Mouse (Mus musculus) layer of hippocampus, adult 9-10 months (tissue): ENCODE data around the gene Alg6.
A peak's percentile ranks its signal among the peaks of the same experiment; 100 is the strongest.

Experiments
- DNase-seq: peaks from one replicate; pipeline ENCODE4 v3.0.0; 2022; ENCODE audit warnings: low spot score

The Alg6 gene

DNA sequence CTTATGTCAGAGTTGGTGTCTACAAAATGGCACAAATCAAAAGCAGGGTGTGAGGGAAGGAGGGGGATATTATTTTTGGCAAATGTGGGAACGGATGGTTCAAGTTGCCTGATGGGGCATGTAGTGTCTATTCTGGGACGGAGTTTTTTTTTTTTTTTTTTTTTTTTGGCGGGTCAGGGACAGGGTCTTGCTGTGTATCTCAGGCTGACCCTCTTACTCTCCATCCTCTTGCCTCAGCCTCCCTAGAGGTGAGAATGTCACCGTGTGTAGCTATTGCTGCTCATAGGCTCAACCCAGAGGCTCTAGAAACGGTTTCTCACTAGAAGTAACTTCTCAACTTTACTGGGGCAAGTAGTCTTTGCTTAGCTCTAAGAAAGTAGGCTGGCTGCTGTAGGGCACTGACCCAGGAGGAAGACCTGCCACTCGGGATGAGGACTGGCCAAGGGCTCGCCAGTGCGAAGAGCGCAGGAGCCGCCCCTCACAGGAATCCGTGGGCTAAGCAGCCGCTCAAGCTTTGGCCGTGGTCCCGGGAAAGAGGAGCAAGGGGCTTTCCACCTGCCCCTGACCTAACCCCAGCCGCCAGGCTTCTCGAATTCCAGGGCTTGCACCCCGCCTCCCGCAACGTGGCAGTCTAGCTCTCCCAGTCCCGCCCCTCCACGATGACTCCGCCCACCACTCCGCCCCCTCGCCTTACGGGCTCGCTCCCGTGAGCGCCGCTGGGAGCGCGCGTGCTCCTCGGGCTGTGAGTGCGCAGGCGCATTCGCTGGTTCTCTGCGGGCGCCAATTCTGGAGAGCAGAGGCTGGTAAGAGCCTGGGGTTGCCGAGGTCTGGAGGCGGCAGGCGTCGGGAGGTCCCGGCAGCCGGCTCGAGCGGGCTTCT lies at the start of gene Alg6:
Gene Alg6, plus strand, starts transcription at position 761 of the 879 bp plus-strand sequence.
- DNase-seq, result peak; percentile 89

DNA sequence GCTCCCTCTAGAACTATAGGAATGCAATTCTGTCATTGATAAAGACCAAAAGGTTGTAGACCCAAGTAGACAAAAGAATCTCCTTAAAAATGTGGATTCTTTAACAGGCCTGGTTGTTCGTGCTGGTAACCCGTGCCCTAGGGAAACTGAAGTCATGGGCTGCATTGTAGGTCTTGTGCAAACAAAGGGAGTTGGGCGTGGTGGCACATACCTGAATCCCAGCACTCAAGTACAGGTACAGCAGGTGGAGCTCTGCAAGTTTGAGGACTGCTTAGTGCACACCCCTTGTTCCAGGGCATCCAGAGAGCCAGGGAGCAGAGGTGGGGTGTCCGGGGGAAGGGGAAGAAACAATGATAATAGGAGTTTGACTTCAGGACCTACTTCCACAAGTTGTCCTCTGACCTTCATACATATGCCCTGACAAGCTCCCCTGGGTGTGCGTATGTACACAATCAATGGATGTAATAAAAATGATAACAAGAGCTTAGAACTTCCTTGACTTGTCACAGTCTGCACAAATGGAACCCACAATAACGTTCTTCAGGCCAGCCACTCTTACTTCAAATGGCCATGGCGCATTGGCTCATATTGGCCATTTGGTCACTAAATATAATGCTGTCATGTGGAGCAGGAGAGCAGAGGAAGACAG lies 45.1 kb upstream of the Alg6 start:
- no peak for DNase-seq

DNA sequence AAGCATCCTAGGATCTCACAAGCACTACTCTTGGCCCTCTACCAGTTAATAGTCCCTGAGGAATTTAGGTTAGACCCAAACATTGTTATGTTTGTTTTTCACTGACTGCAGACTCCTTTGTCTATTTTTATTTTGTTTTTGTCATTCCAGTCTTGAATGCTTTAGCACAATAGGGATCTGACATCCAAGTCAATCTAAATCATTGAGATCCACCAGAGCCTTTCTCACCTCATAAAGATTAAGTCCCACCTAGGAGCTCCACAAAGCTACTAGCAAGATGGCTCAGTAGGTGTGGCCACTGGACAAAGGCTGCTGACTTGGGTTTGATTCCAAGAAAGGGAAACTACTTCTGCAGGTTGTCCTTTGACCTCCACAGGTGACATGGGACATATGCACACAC lies 40.3 kb upstream of the Alg6 start:
- DNase-seq, result no peak

DNA sequence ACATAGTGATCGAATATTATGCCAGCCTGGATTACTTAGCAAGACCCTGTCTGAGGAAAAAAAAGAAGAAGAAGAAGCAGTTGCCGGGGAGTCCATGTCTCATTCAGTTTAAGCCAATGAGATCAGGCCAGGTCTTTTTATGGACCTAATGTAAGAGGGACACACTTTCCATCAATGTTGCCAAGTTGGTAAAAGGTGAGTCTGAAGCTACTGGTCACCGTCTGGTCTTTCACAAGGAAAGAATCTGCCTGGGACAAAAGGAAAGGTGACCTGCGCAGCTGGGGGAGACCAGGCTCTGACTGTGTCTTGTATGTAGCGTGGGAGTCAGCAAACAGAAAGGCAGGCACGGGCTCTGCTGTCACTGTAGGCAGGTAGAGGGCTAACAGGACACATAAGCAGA lies 31.5 kb upstream of the Alg6 start:
- no peak for DNase-seq

DNA sequence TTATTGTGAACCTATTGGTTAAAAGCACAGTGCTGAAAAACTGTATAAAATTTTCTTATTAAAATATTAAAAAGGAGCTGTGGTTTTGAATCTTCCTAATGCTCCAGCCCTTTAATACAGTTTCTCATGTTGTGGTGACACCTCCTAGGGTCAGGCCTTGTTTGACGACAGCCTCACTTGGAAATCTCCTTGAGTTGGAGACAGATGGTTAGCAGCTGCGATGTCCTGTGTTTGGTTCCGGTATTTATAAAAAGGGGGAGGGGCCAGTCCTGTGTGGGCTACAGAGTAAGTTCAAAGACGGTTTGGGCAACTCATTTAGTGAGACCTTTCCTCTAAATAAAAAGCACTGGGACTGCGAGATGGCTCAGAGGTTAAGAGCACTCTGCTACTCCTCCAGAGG lies 29.2 kb upstream of the Alg6 start:
- DNase-seq, result no peak

DNA sequence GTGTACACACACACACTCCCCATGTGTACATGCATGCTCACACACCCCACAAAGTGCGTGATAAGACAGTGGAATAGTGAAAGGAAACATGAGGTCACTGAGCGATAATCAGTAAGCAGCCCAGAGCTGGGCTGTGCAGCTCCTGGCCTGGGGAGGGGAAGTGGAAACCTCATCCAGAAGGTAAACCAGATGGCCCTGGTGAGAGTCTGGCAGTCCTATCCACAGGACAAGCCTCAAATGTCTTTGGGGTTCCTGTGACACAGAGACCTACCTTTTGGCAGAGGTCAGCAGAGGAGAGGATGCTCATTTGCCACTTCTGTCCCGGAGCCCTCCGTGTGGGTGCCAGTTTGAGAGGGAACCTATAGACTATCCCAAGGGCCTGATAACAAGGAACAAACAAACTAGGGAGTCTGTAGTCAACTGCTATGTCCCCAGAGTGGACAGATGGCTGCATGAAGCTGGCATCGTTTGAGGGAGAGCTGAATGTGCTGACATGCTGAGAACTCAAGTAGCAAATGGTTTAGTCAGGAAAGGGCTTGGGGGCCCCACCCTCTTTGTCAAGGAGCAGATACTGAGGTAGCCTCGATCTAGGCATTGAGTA lies 2.8 kb upstream of the Alg6 start:
- no peak for DNase-seq

DNA sequence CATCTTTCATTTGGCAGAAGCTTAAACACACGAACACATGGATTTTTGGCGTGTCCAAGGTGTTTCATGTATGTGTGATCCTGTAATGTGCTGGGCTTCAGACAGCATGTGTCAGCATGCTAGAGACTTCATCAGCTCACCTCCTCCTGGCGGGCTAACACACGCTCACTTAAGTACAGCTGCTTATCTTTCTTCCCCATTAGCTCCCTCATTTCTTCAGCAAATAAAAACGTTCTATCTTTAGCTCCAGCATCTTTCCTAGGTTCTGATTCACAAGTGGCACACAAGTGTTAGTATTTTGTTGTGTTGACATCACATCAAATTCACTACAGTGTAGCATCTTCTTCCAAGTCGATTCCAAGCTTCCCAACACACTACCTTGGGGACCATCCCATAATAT lies 1.5 kb upstream of the Alg6 start:
- DNase-seq, result no peak

DNA sequence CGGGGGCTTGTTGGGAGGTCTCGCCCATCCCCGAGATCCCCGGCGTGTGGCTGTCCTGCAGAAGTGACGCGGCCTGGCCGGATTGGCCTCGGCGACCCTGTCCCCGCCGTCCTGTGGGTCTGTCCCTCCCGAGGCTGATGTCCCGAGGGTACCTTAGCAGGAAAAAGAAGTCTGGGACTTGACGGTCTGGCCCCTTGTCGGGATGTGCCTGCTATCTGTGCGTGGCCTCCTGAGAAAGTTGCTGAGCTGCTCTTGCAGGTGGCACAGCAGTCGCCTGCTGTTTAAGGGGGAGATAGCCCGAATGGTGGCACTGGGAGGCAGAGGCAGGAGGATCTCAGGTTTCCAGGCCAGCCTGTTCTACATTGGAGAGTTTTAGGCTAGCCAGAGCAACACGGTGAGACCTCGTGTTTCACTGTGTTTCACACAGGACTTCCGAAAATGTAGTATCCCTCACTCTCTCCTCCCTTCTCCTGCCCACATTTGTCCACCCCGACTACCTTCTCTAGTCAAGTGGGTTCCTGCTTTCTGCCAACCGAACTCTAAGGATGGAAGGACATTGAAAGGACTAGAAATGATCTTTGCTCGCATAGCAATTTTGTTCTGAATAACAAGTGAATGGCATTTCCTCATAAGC lies 436 bp downstream of the Alg6 start:
- DNase-seq, result no peak

DNA sequence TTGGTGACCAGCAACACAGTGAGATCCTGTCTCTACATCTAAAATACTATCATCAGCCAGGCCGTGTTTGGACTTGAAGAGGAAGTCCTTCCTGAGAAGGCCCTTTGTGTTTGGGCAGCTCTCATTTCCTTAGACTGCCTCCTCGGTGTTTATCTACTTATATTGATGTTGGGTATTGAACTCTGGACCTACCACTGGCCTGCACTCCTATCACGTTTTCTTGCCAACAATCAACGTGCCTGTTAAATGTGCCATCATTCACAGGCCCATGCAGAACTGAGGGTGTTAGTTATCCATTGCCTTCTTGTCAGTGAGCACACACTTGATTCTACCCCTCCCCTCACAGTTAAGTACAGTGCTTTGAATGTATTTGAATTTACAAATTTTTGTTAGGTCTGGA lies 2.4 kb downstream of the Alg6 start:
- no peak for DNase-seq

DNA sequence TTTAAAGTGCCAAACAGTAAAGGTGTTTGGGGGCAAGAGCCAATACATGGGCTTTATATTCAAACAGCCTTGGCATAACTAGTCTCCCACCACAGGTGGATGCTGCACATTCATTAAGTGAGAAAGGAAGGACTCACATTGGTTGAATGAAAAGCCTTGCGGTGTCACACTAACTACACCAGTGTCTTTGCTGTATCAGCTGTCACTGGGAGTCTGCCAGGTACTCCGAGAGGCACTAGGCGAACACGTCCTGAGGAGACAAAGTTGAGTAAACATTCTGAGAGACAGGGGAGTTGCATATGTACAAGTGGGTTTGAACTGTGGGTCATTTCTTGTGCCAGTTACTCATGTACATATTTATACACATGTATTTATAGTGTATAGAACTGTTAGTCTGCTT lies 8.9 kb downstream of the Alg6 start:
- no peak for DNase-seq

DNA sequence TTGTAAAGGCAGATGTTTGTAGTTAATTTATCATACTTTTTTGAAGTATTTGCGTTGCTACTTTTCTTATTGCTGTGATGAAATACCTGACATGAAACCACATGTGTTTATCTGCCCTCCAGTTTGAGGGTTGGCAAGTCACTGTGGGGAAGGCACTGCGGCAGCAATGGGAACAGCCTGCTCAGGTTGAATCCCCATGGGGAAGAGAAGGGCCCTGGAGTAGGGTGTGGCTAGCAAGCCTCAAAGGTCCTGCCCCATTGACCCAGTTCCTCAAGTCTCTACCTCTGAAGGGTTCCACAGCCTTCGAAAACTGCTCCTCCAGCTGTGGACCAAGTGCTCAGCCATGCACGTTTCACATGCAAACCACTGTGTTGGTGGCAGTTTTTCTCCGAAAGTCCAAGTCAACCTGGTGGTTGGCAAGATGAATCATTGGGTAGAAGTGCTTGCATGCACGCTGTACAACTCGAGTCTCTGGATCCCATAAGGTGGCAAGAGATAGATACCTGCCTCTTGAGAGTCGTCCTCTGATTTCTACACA lies 10.5 kb downstream of the Alg6 start:
- DNase-seq, result no peak

DNA sequence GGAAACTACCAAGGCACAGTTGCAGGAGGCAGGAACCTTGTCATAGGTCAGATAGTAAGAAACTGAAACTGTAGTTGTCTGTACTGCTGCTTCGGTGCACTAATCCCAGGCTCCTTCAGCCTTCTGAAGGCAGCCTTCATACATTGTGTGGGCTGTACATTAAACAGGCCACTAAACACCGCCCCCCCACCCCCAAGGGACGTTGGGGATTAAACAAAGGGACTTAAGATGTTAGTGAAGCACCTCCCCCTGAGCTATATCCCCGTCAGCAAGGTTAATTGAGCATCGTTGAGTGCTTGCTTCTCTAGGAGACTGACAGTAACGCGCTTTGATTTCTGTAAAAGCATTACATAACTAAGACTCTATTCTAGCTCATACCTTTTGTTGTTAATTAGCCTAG lies 24.4 kb downstream of the Alg6 start:
- DNase-seq, result no peak

DNA sequence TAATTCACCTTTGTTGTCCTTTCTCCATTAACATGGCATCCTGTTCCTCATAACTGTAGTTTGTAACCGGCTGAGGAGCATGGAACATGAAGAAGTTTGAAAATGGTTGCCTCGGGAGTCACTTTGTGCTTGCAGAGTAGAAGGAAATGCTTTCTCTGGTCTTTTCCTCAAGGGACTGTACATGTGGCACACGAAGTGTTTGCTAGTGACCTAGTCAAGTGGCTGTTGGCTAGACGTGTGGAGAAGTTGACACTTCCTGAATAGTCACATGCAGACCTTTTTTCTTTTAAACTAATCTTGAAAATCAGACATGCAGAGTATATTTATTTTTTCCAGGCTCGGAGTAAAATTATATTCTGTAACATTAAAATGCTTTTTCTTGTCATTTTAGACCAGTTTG lies 37.0 kb downstream of the Alg6 start:
- DNase-seq, result no peak

DNA sequence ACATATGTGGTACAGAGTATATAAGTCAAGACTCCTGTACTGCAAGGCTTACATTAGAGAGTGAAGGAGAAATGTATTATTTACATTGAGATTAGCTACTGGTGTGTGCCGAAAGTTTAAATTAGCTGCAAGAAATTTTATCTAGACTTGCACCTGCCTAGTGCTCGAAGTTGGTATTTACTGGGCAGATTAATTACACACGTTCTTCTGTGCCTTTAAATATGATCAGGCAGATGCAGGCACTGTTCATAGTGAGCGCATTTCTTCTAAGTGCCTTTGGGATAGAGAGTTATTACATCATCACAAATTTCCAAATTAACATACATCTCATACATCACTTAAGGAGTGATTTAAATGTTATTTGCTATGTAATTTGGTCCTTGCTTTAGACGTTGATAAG lies 50.8 kb downstream of the Alg6 start:
- DNase-seq, result no peak

DNA sequence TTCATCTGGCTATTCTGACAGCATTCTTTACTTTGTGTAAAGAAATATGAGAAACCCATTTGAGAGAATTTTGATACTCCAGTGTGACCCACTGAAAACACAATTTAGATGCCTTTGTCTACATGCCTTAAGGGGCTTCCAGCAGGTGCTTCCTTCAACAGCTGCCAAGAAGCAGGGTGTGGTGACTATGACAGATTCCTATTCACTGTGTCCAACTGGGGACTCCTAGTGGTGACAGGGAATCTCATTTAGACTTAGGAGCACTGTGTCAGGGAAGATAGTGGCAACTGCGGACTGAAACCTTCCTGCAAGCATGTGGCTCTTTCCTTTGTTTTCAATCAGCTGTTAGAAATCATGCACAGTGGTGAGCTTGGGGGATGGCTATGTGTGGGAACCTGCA lies 51.3 kb downstream of the Alg6 start:
- no peak for DNase-seq

DNA sequence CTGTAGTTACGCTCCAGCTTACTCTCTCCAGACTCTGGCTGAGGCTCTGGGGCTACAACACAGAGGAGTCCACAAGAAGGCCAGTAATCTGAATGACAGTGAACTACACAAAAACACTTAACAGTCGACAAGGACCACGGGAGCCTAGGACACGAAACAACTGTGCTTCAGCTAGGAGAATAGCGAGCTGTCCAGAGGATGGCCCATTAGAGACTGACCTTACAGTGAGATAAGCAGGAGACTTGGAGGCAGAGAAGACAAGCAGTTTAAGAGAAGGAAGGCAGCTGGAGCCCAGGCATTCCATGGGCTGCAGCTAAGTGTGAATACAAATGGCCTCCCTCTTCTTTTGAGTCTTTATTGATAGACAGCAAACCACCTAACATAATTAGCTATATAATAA lies 55.1 kb downstream of the Alg6 start:
- DNase-seq, result no peak

DNA sequence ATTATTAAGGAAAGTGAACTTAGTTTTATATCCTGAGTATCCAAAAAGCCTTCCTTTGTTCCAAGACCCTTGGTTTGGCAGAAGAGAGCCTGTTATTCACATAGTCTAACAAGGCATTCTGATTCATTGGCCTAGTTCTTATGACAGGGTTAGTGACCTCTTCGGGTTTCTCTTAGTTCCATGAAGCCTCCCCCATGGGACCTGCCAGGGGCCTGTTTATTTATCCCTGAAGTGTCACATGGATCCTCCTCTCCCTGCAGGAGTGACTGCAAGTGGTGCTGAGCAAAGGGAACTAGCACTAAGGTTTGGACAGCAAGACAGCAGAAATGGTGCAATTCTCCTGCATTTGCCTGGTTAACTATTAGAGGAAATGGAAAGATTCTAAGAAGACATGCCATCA lies 57.6 kb downstream of the Alg6 start:
- DNase-seq, result no peak

DNA sequence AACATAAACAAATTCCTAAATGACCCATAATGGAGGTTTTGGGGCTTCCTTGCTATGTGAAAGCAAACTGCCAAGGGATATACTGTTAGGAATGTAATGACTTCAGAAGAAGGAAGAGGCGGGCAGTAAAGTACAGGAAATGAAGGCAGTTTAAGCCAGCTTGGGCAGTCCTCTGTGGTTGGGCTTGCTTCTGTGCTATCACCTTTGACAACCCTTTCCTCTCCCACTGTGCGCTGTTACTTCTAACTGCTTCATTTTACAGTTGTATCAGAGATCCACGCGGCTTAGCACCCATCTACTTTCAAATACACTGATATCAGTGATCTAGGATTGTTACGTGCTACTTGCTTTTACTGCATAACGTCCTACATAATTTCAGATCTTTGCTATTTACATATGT lies 76.9 kb downstream of the Alg6 start:
- no peak for DNase-seq
